Mouse (Mus musculus): ENCODE results near the gene Fam229a.
"Not testable (repeated sequence)": the region's sequence is repeated elsewhere in the genome, so short reads cannot be mapped to it uniquely, and the experiment has no call there.

The Fam229a gene

DNA sequence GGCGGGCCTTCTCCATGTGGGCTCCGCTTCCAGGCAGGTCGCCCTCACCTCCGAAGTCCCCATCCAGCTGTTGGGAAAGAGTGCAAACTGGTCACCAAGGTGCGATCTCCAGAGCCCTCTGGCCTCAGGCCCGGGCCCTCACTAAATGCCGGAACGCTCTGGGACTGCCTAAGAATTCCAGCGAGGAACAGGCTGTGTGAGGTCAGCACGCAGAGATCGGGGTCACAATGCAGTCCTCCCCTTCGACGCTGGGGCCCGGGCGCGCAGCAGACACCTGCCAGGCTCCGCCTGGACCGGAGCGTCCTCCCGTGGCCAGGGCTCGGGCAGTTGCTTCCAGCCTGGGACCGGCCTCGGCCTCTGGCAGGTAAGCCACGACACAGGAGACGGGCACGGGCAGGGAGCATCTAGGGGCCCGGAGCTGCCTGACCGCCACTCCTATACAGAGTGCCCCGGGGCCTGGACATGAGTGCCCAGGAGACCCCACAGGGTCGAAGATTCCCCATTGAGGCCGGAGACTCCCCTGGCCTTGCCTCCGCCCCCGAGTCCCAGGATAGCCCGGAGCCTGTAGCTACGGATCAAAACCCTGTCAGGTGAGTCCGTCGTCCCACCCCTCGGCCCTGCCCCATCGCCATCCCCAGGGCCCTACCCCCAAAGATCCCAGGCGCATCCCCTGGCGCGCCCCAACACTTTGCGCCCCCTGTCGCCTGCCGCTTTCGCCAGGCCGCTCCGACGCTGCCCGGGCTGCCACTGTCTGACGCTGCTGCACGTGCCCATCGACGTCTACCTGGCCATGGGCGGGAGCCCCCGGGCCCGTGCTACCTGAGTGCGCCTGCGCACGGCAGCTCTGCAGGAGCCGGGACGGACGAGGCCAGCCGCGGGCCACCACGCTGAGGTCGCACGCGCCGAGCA lies at the start of gene Fam229a, which contains the start of gene Tssk3:
TSS of gene Fam229a (plus strand) at position 219 of the 909 bp plus-strand sequence.
TSS of gene Tssk3 (minus strand) at position 51 of the 909 bp plus-strand sequence.
- peak; percentile 32 for DNase-seq (ENCODE audit: low read depth, low spot score)

DNA sequence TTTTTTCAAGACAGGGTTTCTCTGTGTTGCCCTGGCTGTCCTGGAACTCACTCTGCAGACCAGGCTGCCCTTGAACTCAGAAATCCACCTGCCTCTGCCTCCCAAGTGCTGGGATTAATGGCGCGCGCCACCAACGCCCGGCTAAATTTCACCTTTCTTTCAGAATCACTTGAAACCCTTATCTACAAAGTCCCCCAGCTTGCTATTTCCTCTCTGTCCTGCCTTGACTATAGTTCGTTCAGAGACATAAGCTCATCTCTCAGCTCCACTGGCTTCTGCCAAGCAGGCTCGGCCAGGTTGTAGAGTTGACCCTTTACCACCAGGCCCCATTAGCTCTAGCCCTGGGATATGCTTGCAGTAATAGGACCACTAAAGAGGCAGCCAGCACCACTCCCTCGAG lies 43.6 kb upstream of the Fam229a start:
- no peak for DNase-seq (ENCODE audit: low read depth, low spot score)

DNA sequence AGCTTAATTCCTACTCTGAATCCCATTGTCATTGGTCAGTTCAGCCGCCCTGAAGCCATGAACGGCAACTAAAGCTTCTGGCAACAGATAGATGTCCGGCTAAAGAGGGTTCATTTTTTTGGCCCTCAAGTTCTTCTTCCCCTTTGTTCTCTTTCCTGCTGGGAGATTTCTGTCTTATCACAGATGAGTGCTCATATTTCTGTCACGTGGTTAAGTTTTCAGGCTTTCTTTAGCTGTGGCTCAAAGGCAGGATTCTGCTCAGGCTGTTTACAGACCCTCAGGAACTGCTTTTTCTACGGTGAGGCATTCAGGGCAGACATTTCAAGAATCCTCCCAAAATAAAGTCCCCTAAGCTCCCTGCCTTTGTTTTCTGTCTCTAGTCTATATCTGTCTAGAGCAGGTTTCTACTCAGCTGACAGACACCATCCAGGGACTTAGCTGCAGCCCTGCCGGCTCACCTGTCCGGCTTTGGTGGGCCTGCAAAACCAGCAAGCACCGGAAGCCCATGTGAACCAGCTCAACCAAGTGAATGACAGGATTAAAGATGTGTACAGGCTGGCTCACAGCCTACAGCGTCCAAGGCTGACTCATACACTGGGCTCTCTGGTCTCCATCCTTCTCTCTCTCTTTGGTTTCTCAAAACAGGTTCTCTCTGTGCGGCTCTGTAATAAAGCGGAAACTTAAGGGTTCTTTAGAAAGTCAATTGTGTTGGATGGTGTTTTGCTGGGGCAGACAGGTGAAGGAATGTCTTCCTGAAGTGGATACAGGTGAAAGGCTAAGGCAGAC lies 43.0 kb upstream of the Fam229a start:
- DNase-seq (ENCODE audit: low read depth, low spot score): no peak

DNA sequence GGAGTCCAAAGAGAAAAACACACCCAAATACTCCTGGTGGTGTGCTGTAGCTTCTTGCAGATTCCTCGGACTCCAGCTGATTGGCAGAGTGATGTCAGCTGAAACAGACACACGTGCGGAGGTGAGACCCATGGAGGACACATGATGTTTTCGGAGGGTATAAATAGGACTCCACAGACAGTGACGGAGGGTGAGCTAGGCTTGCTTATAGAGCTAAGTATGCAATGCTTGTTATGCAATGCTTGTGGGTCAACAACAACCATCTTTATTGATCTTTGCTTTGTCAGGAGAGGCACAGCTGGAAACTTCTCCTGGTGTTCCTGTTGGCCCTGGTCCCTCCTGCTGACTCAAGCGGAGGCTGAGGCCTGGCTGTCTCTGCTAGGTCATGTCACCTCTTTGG lies 42.3 kb upstream of the Fam229a start:
- no peak for DNase-seq (ENCODE audit: low read depth, low spot score)

DNA sequence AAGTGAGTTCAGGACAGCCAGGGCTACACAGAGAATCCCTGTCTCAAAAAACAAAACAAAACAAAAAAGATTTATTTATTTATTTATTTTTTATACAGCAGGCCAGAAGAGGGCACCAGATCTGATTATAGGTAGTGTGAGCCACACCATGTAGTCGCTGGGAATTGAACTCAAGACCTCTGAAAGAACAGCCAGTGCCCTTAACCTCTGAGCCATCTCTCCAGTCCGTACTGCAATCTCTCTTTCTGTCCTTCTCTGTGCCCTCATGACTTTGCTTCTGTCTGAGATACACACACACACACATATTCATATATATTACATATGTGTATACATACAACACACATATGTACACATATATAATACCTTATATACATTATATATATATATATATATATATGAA lies 40.1 kb upstream of the Fam229a start:
- DNase-seq (ENCODE audit: low read depth, low spot score): no peak

DNA sequence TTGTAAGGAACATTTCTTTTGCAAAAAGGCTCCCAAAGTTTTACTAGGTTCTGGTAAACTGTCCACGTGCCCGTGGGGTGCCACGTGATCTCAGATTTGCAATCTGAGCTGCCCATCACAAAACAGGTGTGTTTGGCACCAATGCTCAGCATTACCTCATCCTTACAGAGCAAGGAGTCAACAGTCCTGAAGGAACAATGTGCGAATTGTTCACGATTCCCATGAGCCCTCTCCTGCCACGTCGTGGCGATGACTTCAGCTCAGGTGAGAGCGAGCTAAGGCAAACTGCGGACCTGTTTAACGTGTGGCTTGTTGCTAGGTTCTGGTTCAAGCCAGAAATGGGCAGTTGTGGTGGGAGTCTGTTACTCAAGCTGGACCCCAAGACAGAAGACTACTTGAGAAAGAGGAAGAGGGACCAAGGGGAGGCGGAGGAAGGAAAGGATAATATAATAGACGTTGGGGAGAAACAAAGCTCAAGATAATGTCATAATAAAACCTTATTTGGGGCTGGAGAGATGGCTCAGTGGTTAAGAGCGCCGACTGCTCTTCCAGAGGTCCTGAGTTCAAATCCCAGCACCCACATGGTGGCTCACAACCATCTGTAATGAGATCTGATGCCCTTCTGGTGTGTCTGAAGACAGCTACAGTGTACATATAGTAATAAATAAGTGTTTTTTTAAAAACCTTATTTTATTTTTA lies 39.4 kb upstream of the Fam229a start:
- no peak for DNase-seq (ENCODE audit: low read depth, low spot score)

DNA sequence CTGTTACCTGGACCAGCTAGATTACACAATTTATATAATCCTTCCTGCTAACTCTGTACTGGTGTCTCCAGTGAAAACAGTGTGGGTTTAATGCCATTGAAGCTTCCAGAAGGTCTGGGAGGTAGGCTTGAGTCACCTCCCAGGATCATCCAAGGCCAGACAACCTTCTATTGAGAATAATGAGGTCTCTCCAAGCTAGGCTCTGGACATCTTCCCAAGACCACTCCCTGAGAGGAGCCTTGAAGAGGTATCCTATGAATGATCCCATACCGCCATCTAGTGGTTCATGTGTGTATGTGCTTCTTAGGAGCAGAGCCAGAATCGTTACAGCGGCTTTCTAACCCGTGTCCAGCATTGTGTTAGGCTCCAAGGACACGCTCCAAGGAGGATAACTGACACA lies 35.7 kb upstream of the Fam229a start:
- DNase-seq (ENCODE audit: low read depth, low spot score): peak; percentile 82

DNA sequence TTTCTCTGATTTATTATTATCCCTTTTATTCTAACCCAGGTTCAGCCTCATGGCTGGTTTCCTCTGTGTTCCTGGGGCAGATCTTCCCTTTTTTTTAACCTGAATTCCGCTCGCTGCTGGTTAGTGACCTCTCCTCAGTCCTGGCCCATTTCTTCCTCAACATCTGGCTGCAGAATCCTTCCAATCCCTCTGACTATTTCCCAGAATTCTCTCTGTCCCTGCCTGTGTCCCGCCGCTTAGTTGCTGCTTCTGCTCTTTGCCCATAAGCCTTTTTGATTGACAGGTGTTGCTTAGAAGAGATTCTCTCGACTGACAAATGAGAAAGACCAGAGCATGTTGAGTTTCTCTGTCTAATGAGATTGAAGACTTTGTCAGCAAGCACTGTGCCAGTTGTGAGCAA lies 34.9 kb upstream of the Fam229a start:
- peak; percentile 32 for DNase-seq (ENCODE audit: low read depth, low spot score)

DNA sequence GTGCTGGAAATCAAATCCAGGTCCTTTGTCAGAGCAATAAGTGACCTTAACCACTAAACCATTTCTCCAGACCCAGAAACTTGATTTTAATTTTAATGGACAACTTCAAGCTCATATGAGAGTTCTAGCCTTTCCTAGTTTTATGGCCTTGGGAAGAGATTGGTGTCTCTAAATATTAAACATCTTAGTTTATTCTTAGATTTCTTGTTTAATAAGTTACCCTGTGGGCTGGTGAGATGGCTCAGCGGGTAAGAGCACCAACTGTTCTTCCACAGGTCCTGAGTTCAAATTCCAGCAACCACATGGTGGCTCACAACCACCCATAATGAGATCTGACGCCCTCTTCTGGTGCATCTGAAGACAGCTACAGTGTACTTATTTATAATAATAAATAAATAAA lies 33.7 kb upstream of the Fam229a start:
- DNase-seq (ENCODE audit: low read depth, low spot score): not testable (repeated sequence)

DNA sequence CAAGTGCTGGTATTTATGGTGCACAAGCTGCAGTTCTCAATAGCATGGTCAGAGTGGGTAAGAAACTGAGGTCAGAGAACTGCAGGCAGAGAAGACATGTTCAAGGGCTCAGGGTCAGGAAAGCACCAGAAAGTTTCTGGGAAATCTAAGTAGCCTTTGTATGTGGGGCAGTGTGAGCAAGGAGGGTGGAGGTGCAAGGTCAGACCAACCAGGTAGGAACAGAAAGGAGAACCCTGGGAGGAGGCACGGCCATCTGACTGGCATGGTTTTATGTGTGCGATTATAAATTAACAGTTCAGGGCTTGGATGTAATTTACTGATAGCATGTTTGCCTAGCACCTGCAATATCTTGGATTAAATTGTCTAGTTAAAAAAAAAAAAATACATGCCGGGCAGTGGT lies 31.3 kb upstream of the Fam229a start:
- DNase-seq (ENCODE audit: low read depth, low spot score): no peak

DNA sequence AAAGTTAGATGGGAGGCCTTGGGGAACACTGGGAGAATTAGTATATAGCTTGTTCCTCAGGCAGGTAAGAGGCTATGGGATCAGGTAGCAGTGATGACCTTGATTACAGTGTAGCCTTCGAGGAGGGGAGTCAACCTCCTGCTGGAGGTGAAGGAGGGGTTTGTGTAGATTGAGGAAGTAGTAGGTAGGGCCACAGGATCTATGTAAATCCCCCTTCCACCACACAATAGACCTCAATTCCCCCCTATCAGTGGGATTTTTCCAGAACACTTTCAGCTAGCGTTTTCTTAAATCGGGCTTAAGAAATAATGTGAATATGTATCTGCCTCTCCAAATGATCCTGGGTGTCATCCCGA lies 30.2 kb upstream of the Fam229a start:
- no peak for DNase-seq (ENCODE audit: low read depth, low spot score)

DNA sequence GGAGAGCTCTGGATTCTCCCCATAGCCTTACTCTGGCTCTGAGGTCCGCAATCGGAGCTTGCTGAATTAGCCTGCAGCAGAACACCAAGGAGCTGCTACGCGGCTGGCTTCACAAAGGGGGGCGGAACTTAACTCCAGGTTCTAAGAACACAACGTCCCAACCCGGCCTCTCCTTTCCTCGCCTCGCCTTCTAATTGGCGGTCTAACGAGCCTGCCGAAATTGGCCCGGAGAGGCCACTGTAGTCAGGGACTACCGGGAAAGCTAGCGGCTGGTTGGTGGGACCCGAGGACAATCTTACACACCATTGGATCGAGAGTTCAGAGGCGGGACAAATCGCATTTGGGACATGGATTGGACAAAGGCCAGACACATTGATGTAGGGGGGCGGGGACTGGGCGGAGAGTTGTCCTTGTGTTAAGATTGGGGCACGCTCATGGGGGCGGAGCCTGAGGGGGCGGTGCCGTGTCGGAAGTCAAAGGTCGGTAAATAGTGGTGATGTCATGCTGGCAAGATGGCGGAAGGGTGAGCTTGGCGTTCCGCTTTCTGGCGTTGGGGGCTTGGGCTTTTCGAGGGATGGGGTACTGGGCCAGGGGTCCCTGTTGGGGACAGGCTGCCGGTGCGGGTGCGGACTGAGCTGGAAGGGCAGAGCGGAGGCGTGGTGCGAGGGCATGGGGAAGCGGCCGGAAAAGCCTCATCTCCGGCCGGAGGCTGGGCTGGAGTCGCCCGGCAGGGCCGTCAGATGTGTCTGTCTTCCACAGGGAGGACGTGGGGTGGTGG lies 29.6 kb upstream of the Fam229a start, which contains the start of gene Bsdc1:
TSS of gene Bsdc1 (plus strand) at position 399 of the 778 bp plus-strand sequence.
- peak; percentile 100 for DNase-seq (ENCODE audit: low read depth, low spot score)

DNA sequence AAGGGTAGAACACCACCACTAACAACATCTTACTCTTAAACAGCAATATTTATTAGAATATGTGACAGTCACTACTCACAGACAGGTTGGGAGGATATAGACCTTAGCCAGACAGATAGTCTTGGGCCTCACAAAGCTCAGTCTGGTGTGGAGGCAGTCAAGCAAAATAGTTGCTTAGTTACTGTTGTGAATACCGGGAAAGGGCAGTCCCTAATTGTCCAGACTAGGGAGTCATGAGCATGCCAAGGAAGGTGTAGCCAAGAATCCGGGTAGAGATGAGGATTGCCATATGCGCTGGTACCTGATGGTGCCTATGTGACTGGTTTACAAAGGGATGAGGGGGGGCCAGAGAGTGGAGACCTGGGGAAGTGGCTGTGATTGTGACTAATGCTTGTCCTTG lies 28.9 kb upstream of the Fam229a start:
- no peak for DNase-seq (ENCODE audit: low read depth, low spot score)

DNA sequence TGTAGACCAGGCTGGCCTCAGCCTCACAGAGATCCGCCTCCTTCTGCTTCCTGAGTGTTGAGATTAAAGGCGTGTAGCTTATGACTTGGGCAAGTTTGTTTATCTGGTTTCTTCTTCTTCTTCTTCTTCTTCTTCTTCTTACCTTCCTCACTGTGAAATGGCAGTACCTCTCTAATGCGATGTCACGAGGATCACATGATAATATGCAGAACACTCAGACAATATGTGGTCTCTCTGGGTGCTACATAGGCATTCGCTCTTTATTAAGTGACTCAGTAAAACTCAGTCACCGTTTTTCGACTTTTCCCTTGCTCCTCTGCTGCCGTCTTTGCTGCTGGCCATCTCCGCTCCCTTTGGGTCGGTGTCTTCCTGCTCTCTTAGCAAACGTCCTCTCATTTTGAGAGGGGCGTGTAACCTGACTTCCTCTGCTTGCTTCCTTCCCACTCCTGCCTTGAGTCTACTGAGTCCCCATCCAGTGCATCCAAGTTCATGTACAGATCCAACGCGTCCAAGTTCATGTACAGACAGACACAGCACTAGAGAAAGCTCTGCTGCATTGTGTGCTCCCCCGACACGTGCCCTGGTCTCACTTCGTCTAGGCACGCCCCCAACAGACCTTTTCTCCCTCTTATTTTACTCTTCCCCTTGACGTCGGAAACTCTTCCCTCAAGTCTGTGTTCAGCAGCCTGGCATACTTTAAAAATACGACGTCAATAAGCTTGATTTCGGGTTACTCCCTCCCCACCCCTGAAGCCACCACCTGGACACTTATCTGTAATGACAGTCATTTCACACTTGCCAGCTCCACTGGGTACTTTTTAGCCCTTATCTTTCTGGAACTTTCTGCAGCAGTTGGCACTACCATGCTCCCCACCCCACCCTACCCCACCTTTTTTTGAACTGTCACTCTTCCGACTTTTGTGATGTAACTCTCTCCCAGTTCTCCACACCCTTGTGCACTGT lies 27.6 kb upstream of the Fam229a start:
- DNase-seq (ENCODE audit: low read depth, low spot score): no peak

DNA sequence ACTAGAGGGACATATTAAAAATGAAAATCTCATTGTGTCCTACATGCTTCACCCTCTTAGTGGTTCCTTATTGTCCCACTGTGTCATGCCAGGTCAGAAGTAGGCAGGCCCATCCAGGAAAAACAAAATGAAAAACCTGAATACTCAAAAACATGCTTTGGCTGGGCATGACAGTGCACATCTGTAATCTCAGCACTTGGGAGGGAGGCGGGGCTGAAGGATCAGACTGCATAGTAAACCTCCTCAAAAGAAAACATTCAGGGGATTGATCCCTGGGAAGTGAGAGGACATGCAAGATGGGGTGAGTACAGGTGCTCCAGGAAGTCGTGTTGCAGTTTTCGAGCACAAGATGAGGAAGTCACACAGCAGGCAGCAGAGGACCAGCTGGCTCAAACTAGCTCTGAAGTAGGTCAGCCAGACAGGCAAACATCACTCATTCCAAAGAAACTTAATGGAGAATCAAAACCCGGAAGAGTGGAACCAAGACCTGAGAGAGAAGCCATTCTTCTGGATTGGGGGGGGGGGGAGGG lies 26.6 kb upstream of the Fam229a start:
- DNase-seq (ENCODE audit: low read depth, low spot score): no peak

DNA sequence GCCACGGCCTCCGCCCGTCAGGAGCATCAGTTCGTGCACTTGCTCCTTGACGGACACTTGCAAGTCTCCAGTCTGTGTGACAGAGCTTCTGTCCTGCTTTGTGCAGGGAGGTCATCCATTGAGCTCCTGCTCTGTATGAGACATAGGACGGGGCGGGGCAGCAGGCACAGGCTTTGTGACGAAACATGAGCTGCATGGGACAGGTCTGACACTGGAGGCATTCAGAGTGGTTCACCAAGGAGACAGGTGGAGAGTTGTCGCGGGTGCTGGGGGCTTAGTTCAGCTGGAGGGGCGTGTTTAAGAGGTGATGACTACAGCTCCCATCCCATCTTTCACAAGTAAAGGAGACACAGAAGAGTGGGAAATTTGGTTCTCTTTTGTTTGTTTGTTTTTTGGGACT lies 14.9 kb upstream of the Fam229a start:
- no peak for DNase-seq (ENCODE audit: low read depth, low spot score)

DNA sequence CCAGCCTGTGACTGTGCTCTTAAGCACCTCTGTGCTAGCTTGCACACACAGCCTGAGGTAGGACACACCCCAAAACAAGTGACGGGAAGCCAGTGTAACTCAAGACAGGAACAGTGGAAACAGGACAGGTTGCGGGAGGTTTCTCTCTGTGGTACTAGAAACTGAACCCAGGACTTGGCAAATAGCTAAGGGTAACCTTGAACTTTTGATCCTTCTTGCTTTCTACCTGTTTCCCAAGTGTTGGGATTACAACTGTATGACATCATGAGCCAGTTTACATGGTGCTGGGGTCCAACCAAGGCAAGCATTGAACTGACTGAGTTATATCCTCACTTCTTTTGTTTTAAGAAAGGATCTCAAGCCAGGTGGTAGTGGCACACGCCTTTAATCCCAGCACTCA lies 11.1 kb upstream of the Fam229a start:
- no peak for DNase-seq (ENCODE audit: low read depth, low spot score)

DNA sequence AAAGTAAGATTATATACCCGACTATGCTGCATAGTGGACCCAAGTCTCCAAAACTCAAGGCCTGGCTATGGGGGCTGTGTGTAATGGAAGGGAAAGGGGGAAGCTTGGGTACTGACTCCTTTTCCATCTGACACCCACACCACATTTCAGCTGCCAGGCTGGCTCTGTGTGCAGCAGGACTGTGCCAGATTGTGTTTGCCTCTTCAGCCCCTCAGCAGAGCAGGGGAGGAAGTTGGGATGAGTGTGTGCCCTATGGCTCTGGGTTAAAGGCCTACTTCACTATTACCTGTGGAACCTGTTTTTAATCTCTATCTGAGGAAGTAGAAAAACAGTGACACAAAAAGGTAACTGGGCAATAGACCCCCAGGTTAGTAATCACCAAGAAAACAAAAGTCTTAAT lies 9.9 kb upstream of the Fam229a start:
- DNase-seq (ENCODE audit: low read depth, low spot score): no peak

DNA sequence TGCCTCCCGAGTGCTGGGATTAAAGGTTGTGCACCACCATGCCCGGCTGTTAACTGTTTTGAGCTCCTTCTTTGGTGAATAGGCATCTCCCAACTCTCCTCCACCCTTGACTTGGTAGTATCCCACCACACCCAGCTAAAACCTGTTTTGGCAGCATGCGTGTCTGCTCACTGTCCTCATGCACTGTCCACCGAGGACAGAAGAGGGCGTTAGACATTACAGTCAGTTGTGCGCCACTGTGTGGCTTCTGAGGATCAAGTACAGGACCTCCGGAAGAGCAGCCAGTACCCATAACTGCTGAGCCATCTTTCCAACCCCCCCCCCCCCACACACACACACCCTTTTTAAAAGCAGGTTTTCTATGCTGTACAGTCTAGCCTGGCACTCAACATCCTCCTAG lies 3.7 kb downstream of the Fam229a start:
- DNase-seq (ENCODE audit: low read depth, low spot score): no peak
